Mouse (Mus musculus) lung, postnatal 36 days (tissue): ENCODE results near the gene Ramp1.

Experiments used
- DNase-seq: peaks from one replicate; pipeline ENCODE4 v3.0.0; 2022; ENCODE audit warnings: mixed read lengths

Gene Ramp1

GRCm38 (mm10) chr1:91179533-91180173 is at the start of gene Ramp1:
Gene Ramp1 (plus strand): TSS chr1:91179822.
- peak; percentile 65 for DNase-seq

- DNase-seq = no peak
These were observed 42.6 kb upstream of the Ramp1 start for GRCm38 (mm10) chr1:91137036-91137435.

- DNase-seq = peak; percentile 3
These were observed 34.8 kb upstream of the Ramp1 start, which contains the start of gene Rbm44 for GRCm38 (mm10) chr1:91144813-91145212. Gene Rbm44 (plus strand): TSS chr1:91145089.

GRCm38 (mm10) chr1:91151509-91151908 is 28.1 kb upstream of the Ramp1 start:
- DNase-seq = no peak

GRCm38 (mm10) chr1:91166798-91167197 is 12.8 kb upstream of the Ramp1 start:
- no peak for DNase-seq

GRCm38 (mm10) chr1:91169157-91169556 is 10.5 kb upstream of the Ramp1 start:
- DNase-seq = no peak

- no peak for DNase-seq
These were observed 4.8 kb upstream of the Ramp1 start for GRCm38 (mm10) chr1:91174796-91175195.

- DNase-seq = no peak
These were observed 3.6 kb upstream of the Ramp1 start for GRCm38 (mm10) chr1:91176026-91176425.

GRCm38 (mm10) chr1:91176871-91177270 is 2.8 kb upstream of the Ramp1 start:
- no peak for DNase-seq

- peak; percentile 90 for DNase-seq
These were observed 536 bp upstream of the Ramp1 start for GRCm38 (mm10) chr1:91179086-91179485.

GRCm38 (mm10) chr1:91180174-91180565 is 548 bp downstream of the Ramp1 start:
- DNase-seq = no peak

GRCm38 (mm10) chr1:91180723-91181122 is 1.1 kb downstream of the Ramp1 start:
- no peak for DNase-seq

GRCm38 (mm10) chr1:91181261-91181660 is 1.6 kb downstream of the Ramp1 start:
- peak; percentile 62 for DNase-seq

GRCm38 (mm10) chr1:91181784-91182450 is 2.3 kb downstream of the Ramp1 start:
- DNase-seq = no peak

GRCm38 (mm10) chr1:91183305-91183704 is 3.7 kb downstream of the Ramp1 start:
- DNase-seq = no peak

GRCm38 (mm10) chr1:91186677-91187076 is 7.1 kb downstream of the Ramp1 start:
- no peak for DNase-seq

- peak; percentile 21 for DNase-seq
These were observed 7.7 kb downstream of the Ramp1 start for GRCm38 (mm10) chr1:91187315-91187714.

- DNase-seq = no peak
These were observed 8.4 kb downstream of the Ramp1 start for GRCm38 (mm10) chr1:91187786-91188640.

- no peak for DNase-seq
These were observed 9.3 kb downstream of the Ramp1 start for GRCm38 (mm10) chr1:91188851-91189460.

- no peak for DNase-seq
These were observed 12.6 kb downstream of the Ramp1 start for GRCm38 (mm10) chr1:91192184-91192583.

GRCm38 (mm10) chr1:91193242-91193641 is 13.6 kb downstream of the Ramp1 start:
- DNase-seq = no peak

GRCm38 (mm10) chr1:91193680-91194079 is 14.1 kb downstream of the Ramp1 start:
- DNase-seq = no peak

GRCm38 (mm10) chr1:91199793-91200192 is 20.2 kb downstream of the Ramp1 start:
- DNase-seq = no peak
